Mouse (Mus musculus) brain, embryonic 18.5 days (tissue): Measurements from ENCODE around the gene Opa1.

ENCODE experiments used
- DNase-seq: peaks from one replicate; pipeline ENCODE4 v3.0.0-alpha.2; 2012; ENCODE audit warnings: low read depth, low spot score

Opa1 gene

DNA sequence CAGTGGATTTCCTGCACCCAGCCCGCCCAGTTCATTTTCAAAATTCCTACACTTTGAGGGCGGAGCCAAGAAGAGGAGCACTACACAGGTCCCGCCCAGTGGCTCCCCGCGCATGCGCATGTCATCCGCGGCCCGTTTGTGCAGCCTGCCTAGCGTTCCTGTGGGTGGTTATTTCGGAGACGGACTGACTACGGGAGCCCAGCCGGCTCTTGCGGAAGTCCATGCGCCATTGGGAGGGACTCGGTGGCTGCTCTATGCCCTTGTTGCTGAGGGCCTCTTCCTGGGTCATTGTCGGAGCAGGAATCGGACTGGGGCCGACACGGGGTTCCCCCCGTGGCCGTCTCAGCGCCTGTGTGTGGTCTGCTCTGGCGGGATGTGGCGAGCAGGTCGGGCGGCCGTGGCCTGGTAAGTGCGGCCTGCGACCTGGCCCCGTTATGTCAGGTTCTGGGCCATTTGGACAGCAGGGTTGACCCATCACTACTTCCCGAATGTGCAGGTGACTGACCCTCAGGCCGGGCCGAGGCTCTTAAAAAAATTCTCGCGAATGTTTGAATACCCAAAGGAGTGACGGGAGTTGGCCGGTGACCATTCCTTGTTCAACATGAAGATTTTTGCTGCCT is at the start of gene Opa1:
Gene Opa1 (plus strand): TSS at position 168 of the 620 bp plus-strand sequence.
- peak; percentile 82 for DNase-seq

DNA sequence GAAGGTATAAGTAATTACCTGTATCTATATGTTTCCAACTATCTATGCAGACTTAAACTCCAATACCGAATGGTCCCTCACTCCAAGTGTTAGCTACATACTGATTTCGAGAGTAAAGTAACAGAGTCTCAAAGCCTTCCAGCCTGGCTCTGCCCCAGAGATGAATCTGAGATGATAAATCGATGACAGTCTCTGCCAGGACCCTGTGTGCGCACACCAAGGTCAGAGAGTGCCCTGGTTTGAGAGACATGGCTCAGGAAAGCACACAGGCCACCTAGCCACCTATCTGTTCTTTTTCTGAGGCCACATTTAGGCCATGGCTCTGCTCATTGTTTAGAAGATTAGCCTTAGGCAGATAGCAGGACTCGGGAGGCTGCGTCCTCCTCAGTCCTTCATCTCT is 45.5 kb upstream of the Opa1 start:
- DNase-seq, result no peak

DNA sequence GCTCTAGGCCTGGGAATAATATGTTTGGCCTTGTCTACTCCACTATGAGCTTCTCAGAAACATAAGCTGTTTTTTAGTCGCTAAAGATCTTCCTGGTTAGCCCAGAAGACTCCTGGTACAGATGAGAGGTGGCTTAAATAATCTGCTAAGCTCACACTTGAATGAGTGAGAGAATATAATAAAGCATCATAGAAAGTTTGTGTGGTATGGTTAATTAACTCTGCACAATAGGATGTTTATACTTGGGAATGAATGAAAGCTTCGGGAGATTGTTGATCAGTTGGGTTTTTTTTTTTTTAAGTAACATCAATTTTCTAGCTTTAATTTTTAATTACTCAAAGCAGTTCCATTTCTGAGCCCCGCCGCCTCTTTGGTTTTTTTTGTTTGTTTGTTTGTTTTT is 43.3 kb upstream of the Opa1 start:
- DNase-seq, result no peak

GRCm38 (mm10) chr16:29536411-29537204 is 42.5 kb upstream of the Opa1 start:
- no peak for DNase-seq

GRCm38 (mm10) chr16:29539906-29540305 is 39.2 kb upstream of the Opa1 start:
- DNase-seq, result no peak

- DNase-seq, result no peak
These were observed 37.9 kb upstream of the Opa1 start for GRCm38 (mm10) chr16:29541261-29541683.

GRCm38 (mm10) chr16:29544829-29545228 is 34.3 kb upstream of the Opa1 start, which contains the start of gene Atp13a4:
TSS of gene Atp13a4 (minus strand) at chr16:29544864.
- DNase-seq, result no peak

DNA sequence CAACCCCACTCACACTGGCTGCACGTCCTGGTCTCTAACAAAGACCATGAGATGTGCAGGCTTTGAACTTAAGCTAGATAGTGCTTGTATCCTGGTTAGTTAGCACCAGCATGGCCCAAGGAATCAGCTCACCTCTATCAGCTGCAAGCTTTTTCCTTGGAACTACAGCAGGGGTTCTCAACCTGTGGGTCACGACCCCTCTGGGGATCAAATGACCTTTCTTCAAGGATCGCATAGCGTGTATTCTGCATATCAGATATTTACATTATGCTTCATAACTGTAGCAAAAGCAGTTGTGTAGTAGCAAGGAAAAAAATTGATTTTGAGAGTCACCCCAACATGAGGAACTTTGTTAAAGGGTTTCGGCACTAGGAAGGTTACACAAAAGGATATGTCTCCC is 19.5 kb upstream of the Opa1 start:
- DNase-seq, result no peak

DNA sequence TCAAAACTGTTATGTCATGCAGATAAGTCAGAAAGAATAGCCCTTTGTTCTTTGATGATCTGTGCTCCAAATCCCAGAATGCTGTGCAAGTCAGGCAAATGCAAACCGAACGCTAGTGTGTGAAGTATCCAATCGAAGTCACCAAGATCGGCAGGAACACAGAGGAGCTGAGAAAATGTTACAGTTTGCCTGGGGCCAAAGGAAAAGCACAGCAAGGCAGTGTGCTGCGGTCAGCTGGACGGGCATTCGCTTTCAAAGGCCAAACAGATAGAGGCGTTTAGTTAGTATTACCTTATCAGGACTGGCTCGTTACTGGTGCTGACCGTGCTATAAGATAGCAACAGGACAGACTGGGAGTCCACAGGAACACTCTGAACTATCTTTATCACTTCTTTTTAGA is 18.7 kb upstream of the Opa1 start:
- no peak for DNase-seq

DNA sequence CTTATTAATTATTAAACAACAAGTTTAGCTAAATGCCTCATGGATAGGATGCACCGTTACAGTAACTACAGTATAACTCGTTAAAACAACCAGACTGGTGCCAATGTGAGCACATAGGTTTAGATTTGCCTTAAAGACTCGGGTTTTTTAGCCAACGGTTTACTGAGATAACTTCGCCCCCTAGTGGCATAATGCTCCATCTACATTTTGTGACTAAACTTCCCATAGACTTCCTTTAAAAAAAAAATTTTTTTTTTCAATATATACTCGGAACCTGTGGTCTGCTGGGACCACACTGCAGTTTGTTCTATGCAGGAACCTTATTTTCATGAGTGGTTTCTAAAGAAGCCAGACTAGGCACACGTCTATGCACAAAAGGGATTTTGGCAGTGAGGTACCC is 18.3 kb upstream of the Opa1 start:
- DNase-seq, result peak; percentile 60

- DNase-seq, result no peak
These were observed 5.1 kb upstream of the Opa1 start for GRCm38 (mm10) chr16:29574013-29574412.

GRCm38 (mm10) chr16:29575620-29576019 is 3.5 kb upstream of the Opa1 start:
- DNase-seq, result no peak

GRCm38 (mm10) chr16:29579787-29580176 is 648 bp downstream of the Opa1 start:
- no peak for DNase-seq

DNA sequence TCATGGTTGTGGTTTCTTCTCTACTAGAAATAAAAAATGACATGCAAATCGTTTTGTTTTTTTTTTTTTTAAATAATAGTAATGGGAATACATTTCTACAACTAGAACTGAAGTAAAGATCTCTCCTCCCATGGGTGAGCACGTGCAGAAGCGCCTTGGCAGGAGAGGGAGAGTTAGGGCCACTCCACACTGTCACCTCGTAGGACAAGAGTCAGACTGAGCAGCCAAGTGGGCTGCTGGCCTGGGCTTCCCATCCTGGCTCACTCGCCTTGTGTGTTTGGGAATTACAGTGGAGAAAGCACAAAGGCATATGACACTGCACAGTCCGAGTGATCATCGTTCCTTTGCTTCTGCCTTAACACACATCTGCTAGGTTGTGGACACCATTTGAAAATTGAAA is 13.0 kb downstream of the Opa1 start:
- no peak for DNase-seq

GRCm38 (mm10) chr16:29597122-29597521 is 18.0 kb downstream of the Opa1 start:
- no peak for DNase-seq

DNA sequence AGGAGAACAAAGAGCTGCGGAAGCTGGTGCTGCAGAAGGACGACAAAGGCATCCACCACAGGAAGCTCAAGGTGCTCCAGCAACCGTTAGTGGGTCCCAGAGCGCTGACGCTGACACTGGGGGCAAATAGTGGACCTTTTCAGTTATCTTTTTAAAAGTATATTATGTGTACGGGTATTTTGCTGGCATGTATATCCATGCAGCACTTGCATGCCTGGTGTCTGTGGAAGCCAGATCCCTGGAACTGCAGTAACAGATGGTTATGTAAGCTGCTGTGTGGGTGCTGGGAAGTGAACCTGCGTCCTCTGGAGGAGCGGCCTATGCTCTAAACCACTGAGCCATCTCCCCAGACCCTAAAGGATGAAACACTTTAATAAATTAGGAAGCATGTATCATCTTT is 26.4 kb downstream of the Opa1 start:
- DNase-seq, result no peak

- DNase-seq, result no peak
These were observed 28.0 kb downstream of the Opa1 start for GRCm38 (mm10) chr16:29607131-29607530.

GRCm38 (mm10) chr16:29614762-29615161 is 35.6 kb downstream of the Opa1 start:
- DNase-seq, result no peak

GRCm38 (mm10) chr16:29629053-29629452 is 49.9 kb downstream of the Opa1 start:
- peak; percentile 47 for DNase-seq

- DNase-seq, result no peak
These were observed 56.6 kb downstream of the Opa1 start for GRCm38 (mm10) chr16:29635780-29636179.

DNA sequence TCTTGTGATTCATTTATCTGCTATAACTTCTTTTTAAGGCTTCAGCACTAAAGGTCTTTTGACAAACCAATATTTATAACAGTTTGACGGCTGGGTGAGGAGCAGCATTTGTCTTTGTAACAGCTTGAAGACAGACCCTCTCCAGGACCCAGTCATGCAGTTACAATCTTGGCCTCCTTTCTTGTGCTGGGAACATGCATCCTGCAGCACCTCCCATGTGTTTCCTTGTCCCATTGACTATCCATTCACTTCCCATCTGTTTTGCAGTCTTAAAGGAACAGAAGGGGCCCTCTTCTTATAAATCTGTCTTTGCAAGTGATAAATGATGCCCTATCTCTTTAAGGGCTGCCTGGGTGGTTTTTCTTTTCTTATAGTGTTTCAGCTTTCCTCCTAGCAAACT is 63.2 kb downstream of the Opa1 start:
- no peak for DNase-seq

DNA sequence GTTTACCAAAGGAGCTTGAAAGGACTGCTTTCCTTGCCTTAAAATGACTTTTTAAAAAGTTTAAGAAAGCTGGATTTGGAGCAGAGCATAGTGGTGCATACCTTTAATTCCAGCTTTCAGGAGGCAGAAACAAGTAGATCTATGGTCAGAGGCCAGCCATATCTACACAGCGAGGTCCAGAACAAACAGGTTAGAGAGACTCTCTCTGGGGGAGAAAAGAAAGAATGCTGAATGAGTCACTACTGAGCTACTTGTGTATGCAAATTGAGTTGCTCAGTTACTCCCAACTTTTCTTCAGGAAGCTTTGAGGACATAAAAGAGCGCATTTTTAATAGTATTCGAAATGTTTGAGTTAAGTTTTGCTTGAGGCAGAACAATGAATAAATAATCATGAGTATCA is 65.7 kb downstream of the Opa1 start:
- DNase-seq, result no peak

DNA sequence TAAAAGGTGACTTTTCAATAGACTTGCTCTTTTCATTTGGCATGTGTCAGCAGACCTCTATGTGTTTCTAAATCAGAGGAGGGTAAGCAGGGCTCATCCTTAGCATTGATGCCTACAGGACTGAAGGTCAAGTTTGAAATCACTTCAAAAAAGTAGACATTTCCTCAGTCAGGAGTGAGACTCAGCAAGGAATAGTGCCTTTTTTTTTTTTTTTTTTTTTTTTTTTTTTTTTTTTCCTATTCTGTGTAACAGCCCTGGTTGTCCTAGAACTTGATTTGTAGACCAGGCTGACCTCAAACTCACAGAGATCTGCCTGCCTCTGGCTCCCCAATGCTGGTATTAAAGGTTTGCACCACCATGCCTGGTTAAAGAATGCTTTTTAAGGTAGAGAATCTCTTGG is 67.1 kb downstream of the Opa1 start:
- DNase-seq, result no peak
